Mouse (Mus musculus) T-helper 2 cell (primary cell): ENCODE measurements around the gene Olfr1106.

Experiments used
- in situ Hi-C: fragments of 300-600 bp; cut with MboI, MseI; formaldehyde crosslinking; loops from one replicate; pipeline ENCODE4 v1.15.1; 2025; ENCODE audit warnings: high pct_unique_total_duplicates

Gene Olfr1106

GRCm38 (mm10) chr2:87052173-87052572 lies at the start of gene Olfr1106:
Olfr1106 (minus strand) TSS chr2:87052273.
- in situ Hi-C loops = no loop called here

- in situ Hi-C loops = no loop called here
Measured at GRCm38 (mm10) chr2:87095908-87096307, 43.8 kb upstream of the Olfr1106 start, which contains the start of gene Olfr1109. Olfr1109 (minus strand) TSS chr2:87096008.

GRCm38 (mm10) chr2:87075717-87076116 lies 23.6 kb upstream of the Olfr1106 start, which contains the start of gene Olfr1107:
Olfr1107 (minus strand) TSS chr2:87075817.
- in situ Hi-C loops = no loop called here

GRCm38 (mm10) chr2:87036431-87036830 lies 15.6 kb downstream of the Olfr1106 start, which contains the start of gene Olfr1105:
Olfr1105 (minus strand) TSS chr2:87036531.
- in situ Hi-C loops = no loop called here

GRCm38 (mm10) chr2:87026980-87027379 lies 25.1 kb downstream of the Olfr1106 start, which contains the start of gene Olfr1104:
Olfr1104 (minus strand) TSS chr2:87027080.
- in situ Hi-C loops = no loop called here

GRCm38 (mm10) chr2:86998098-86998497 lies 54.0 kb downstream of the Olfr1106 start, which contains the start of gene Olfr1102:
Olfr1102 (plus strand) TSS chr2:86998398.
- in situ Hi-C loops = no loop called here
